Mouse (Mus musculus): ENCODE measurements around the gene Timp1. TPM values are rescaled to one million over a fixed set of nuclear protein-coding genes. Genes with fewer than 3 reads are reported as not detected.
A peak's percentile ranks its signal among the peaks of the same experiment; 100 is the strongest.

Timp1 gene
- polyA plus RNA-seq, 1 experiment from 2014 or later: 3.1 TPM

DNA sequence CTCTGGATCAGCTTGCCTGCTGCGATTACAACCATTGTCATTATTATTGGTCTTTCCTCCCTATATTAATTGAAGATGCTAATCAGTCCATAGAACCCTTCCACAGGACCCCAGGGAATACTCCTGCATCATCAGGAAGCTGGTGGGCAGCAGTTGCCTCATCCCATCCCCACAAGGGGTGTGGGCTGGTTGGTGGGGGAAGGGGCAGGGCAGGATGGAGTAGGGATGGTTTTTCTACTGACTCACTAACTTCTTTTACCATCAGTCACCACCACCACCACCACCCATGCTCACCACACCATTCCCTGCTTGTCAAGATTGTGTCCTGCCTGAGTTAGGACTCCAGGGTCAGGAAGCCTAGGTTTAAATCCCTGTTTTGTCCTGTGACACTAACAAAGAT lies 763 bp upstream of the Timp1 start:
- ATAC-seq (ENCODE audit: low read depth): no peak
- H3K9me3 ChIP-seq (replicated peaks): no peaks in the 10 kb centered on the region
- WGBS (ENCODE audit: insufficient replicate concordance): 61% methylated on average over 1 of the region's 1 CpGs
- H3K4me2 ChIP-seq: no peak overlapping the region
- H3K4me1 ChIP-seq (replicated peaks): no peaks in the 10 kb centered on the region
- 0 out of 2 replicates have a peak, but pooled peaks cover 11% of the 10 kb centered on the region for H3K27me3 ChIP-seq
- no peak overlapping the region for H3K4me3 ChIP-seq (replicated peaks)
- DNase-seq: no peak
- H3K27ac ChIP-seq: no peak overlapping the region
- H3K36me3 ChIP-seq: no peaks in the 10 kb centered on the region
- no peak overlapping the region for H3K9ac ChIP-seq

GRCm38 (mm10) chrX:20872928-20873500 lies 3.0 kb downstream of the Timp1 start:
- H3K27ac ChIP-seq: no peak overlapping the region
- ATAC-seq (ENCODE audit: low read depth) (no peak), DNase-seq (no peak)
- no peak overlapping the region for H3K4me2 ChIP-seq
- no peaks in the 10 kb centered on the region for H3K36me3 ChIP-seq
- H3K4me3 ChIP-seq (replicated peaks): no peak overlapping the region
- no peaks in the 10 kb centered on the region for H3K4me1 ChIP-seq (replicated peaks)
- 0 out of 2 replicates have a peak, but pooled peaks cover 11% of the 10 kb centered on the region for H3K27me3 ChIP-seq
- H3K9me3 ChIP-seq (replicated peaks): no peaks in the 10 kb centered on the region
- H3K9ac ChIP-seq: no peak overlapping the region
- WGBS (ENCODE audit: insufficient replicate concordance): 37% methylated on average over 11 of the region's 11 CpGs

DNA sequence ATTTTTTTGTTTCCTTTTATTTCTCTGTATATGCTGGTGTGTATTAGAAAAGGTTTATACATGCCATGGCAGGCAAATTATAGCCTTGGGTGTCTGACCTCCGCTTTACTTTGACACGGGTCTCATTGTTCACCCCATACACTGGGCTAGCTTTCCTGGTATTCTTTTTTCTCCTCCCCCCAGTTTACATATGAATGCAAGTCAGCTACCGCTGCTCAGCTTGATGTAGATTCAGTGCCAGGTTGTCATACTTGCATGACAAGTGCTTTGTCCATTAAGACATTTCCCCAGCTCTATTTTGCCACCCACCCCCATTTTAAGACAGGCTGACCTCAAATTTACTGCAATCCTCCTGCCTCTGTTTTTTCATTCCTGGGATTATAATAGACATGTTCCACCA lies 5.3 kb downstream of the Timp1 start:
- DNase-seq (no peak), ATAC-seq (ENCODE audit: low read depth) (no peak)
- Histone ChIP-seq H3K36me3 (no peaks in the 10 kb centered on the region), H3K9me3 (replicated peaks) (no peaks in the 10 kb centered on the region), H3K4me3 (replicated peaks) (no peak overlapping the region), H3K27me3 (0 out of 2 replicates have a peak, but pooled peaks cover 3% of the 10 kb centered on the region), H3K27ac (no peak overlapping the region), H3K9ac (no peak overlapping the region), H3K4me2 (no peak overlapping the region), H3K4me1 (replicated peaks) (no peaks in the 10 kb centered on the region)
- 52% methylated on average over 3 of the region's 3 CpGs for WGBS (ENCODE audit: insufficient replicate concordance)

DNA sequence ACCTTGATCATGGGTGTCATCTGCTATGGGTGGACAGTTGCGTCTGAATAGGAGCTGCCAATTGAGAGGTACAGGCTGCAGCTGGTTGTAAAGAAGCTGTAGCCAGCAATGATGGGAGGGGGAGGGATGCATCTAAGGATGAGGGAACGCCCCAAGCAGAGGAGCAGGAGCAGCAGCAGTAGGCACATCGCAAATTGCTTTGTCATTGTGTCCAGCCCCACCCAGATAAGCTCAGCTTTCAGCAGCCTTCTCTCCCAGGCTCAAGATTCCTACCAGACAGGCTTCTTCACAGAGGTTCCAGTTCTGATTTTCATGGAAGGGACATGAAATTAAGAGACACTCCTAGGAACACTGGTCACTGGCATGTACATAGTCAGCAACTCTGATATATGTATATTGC lies 40.1 kb downstream of the Timp1 start:
- Histone ChIP-seq H3K36me3 (no peaks in the 10 kb centered on the region), H3K9me3 (replicated peaks) (no peaks in the 10 kb centered on the region), H3K27me3 (no peaks in the 10 kb centered on the region), H3K4me3 (replicated peaks) (no peak overlapping the region), H3K4me2 (no peak overlapping the region), H3K4me1 (replicated peaks) (peaks cover 9% of the 10 kb centered on the region), H3K9ac (no peak overlapping the region), H3K27ac (no peak overlapping the region)
- WGBS (ENCODE audit: insufficient replicate concordance): 22% methylated on average over 3 of the region's 3 CpGs
- DNase-seq (peak; percentile 28), ATAC-seq (ENCODE audit: low read depth) (peak; percentile 76)

- Histone ChIP-seq H3K27me3 (peaks cover 5% of the 10 kb centered on the region), H3K27ac (no peak overlapping the region), H3K4me3 (replicated peaks) (no peak overlapping the region), H3K9ac (no peak overlapping the region), H3K9me3 (replicated peaks) (no peaks in the 10 kb centered on the region), H3K4me2 (no peak overlapping the region), H3K4me1 (replicated peaks) (peaks cover 9% of the 10 kb centered on the region), H3K36me3 (no peaks in the 10 kb centered on the region)
- ATAC-seq (ENCODE audit: low read depth): no peak
- 55% methylated on average over 6 of the region's 6 CpGs for WGBS (ENCODE audit: insufficient replicate concordance)
- DNase-seq: no peak
Measured at GRCm38 (mm10) chrX:20913726-20914125, 43.8 kb downstream of the Timp1 start.

DNA sequence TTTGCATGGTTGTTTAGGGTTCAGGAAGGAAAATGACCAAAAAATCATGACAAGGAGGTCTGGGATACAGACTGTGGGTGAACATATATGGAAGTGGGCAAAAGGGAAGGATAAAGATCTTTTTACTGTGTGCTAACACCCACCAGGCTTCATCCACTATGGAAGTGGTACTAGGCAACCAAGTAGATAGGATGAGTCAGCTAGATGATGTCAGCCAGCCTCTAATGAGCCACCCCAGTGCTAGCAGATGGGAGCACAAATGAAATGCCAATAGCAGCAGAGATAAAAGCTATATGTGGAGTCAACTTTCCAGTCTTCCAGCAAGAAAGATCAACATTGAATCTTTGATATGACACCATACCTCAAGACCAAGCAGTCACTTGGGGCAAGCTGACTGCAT lies 45.1 kb downstream of the Timp1 start:
- Histone ChIP-seq H3K9me3 (replicated peaks) (no peaks in the 10 kb centered on the region), H3K9ac (no peak overlapping the region), H3K4me3 (replicated peaks) (no peak overlapping the region), H3K27ac (no peak overlapping the region), H3K36me3 (no peaks in the 10 kb centered on the region), H3K4me1 (replicated peaks) (peaks cover 6% of the 10 kb centered on the region), H3K4me2 (no peak overlapping the region), H3K27me3 (peaks cover 19% of the 10 kb centered on the region)
- ATAC-seq (ENCODE audit: low read depth): no peak
- no peak for DNase-seq

GRCm38 (mm10) chrX:20920249-20920843 lies 50.4 kb downstream of the Timp1 start:
- 0 out of 2 replicates have a peak, but pooled peaks have one; percentile 23 for ATAC-seq (ENCODE audit: low read depth)
- Histone ChIP-seq H3K9me3 (replicated peaks) (no peaks in the 10 kb centered on the region), H3K27ac (no peak overlapping the region), H3K4me1 (replicated peaks) (no peaks in the 10 kb centered on the region), H3K4me2 (peak overlapping the region; percentile 64), H3K4me3 (replicated peaks) (peak overlapping the region; percentile 43), H3K27me3 (peaks cover 41% of the 10 kb centered on the region), H3K36me3 (no peaks in the 10 kb centered on the region), H3K9ac (no peak overlapping the region)
- WGBS (ENCODE audit: insufficient replicate concordance): 14% methylated on average over 34 of the region's 49 CpGs
- no peak for DNase-seq

DNA sequence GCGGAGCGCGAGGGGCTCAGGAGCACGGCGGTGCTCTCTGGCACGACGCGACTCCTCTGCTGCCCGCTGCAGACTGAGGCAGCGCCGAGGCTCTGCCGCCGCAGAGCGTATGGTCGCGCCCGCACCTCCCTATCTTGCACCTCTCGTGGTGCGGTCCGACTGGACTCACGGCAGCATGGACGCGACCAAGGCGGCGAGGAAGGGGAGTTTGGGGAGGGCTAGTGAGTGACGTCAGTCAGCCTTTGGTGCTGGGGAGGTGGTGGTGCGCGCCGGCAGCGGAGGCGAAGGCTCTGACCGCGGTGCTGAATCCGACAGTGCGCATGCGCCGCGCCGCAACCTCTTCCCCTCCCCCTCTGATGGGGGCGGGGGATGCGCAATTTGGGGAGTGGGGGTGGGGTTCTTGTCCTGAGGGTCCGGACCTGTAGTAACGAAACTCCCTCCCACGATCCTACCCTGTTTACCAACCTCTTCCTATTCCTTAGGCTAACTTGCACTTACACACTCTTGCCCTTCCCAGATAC lies 50.9 kb downstream of the Timp1 start, which contains the start of gene Syn1:
Gene Syn1, minus strand, starts transcription at position 161 of the 521 bp plus-strand sequence.
- peak; percentile 62 for ATAC-seq (ENCODE audit: low read depth)
- no peak within 1 kb of the TSS for H3K9ac ChIP-seq
- H3K4me3 ChIP-seq (replicated peaks): peak within 1 kb of the TSS; percentile 43
- no peaks in the 10 kb centered on the region for H3K9me3 ChIP-seq (replicated peaks)
- peaks cover 41% of the 10 kb centered on the region for H3K27me3 ChIP-seq
- H3K27ac ChIP-seq: no peak within 1 kb of the TSS
- H3K4me1 ChIP-seq (replicated peaks): no peaks in the 10 kb centered on the region
- DNase-seq: peak; percentile 37
- peak within 1 kb of the TSS; percentile 64 for H3K4me2 ChIP-seq
- H3K36me3 ChIP-seq: no peaks in the 10 kb centered on the region
- WGBS (ENCODE audit: insufficient replicate concordance): 13% methylated on average over 36 of the region's 44 CpGs

- ATAC-seq (ENCODE audit: low read depth) (no peak), DNase-seq (no peak)
- H3K4me2 ChIP-seq: peak overlapping the region; percentile 64; the same call in 1 of the 2 replicates
- H3K9me3 ChIP-seq (replicated peaks): no peaks in the 10 kb centered on the region
- no peak overlapping the region for H3K9ac ChIP-seq
- no peak overlapping the region for H3K4me3 ChIP-seq (replicated peaks)
- no peaks in the 10 kb centered on the region for H3K4me1 ChIP-seq (replicated peaks)
- 32% methylated on average over 5 of the region's 5 CpGs for WGBS (ENCODE audit: insufficient replicate concordance)
- no peak overlapping the region for H3K27ac ChIP-seq
- no peaks in the 10 kb centered on the region for H3K36me3 ChIP-seq
- peaks cover 41% of the 10 kb centered on the region for H3K27me3 ChIP-seq
Measured at GRCm38 (mm10) chrX:20921366-20921765, 51.4 kb downstream of the Timp1 start.

- Histone ChIP-seq H3K9me3 (replicated peaks) (no peaks in the 10 kb centered on the region), H3K4me1 (replicated peaks) (no peaks in the 10 kb centered on the region), H3K36me3 (no peaks in the 10 kb centered on the region), H3K4me2 (no peak overlapping the region), H3K27ac (no peak overlapping the region), H3K4me3 (replicated peaks) (no peak overlapping the region), H3K9ac (no peak overlapping the region), H3K27me3 (peaks cover 38% of the 10 kb centered on the region)
- WGBS (ENCODE audit: insufficient replicate concordance): 60% methylated on average over 1 of the region's 1 CpGs
- DNase-seq: no peak
- no peak for ATAC-seq (ENCODE audit: low read depth)
Measured at GRCm38 (mm10) chrX:20923506-20923905, 53.5 kb downstream of the Timp1 start.

Data from liver, embryonic 13.5 days (tissue).